Mouse (Mus musculus): ENCODE measurements at regions not wholly inside any gene's neighbourhood (a gene's known extent, or its start where the extent isn't known, plus 50 kb on each side); places are given as distances from the start of the nearest gene placed in this dataset.
"Not testable (repeated sequence)": the region's sequence is repeated elsewhere in the genome, so short reads cannot be mapped to it uniquely, and the experiment has no call there.

- DNase-seq (ENCODE audit: low spot score in 2 of 2), result no peak
These were observed 216.9 kb downstream of the Dact1 start for GRCm38 (mm10) chr12:71526623-71527022.

GRCm38 (mm10) chr12:71532161-71532560 is 222.5 kb downstream of the Dact1 start:
- DNase-seq (ENCODE audit: low spot score in 2 of 2), result no peak

- no peak for DNase-seq (ENCODE audit: low spot score in 2 of 2)
These were observed 223.2 kb downstream of the Dact1 start for GRCm38 (mm10) chr12:71532708-71533450.

GRCm38 (mm10) chr12:71533701-71534100 is 224.0 kb downstream of the Dact1 start:
- DNase-seq (ENCODE audit: low spot score in 2 of 2), result no peak

- peak in 1 of 2 experiments; percentile 41 for DNase-seq (ENCODE audit: low spot score in 2 of 2)
These were observed 224.5 kb downstream of the Dact1 start for GRCm38 (mm10) chr12:71534199-71534598.

- DNase-seq (ENCODE audit: low spot score in 2 of 2), result no peak
These were observed 225.6 kb downstream of the Dact1 start for GRCm38 (mm10) chr12:71535251-71535650.

- DNase-seq (ENCODE audit: low spot score in 2 of 2), result not testable (repeated sequence)
These were observed 226.1 kb downstream of the Dact1 start for GRCm38 (mm10) chr12:71535831-71536230.

- DNase-seq (ENCODE audit: low spot score in 2 of 2), result no peak
These were observed 229.0 kb downstream of the Dact1 start for GRCm38 (mm10) chr12:71538691-71539090.

- DNase-seq (ENCODE audit: low spot score in 2 of 2), result no peak
These were observed 230.6 kb downstream of the Dact1 start for GRCm38 (mm10) chr12:71540279-71540678.

GRCm38 (mm10) chr12:71541961-71542360 is 232.3 kb downstream of the Dact1 start:
- DNase-seq (ENCODE audit: low spot score in 2 of 2), result no peak

GRCm38 (mm10) chr12:71543571-71544119 is 234.0 kb downstream of the Dact1 start:
- DNase-seq (ENCODE audit: low spot score in 2 of 2), result no peak

GRCm38 (mm10) chr12:71544401-71545159 is 234.9 kb downstream of the Dact1 start:
- DNase-seq (ENCODE audit: low spot score in 2 of 2), result peak; percentile 42 to 63

- DNase-seq (ENCODE audit: low spot score in 2 of 2), result no peak
These were observed 237.0 kb downstream of the Dact1 start for GRCm38 (mm10) chr12:71546523-71547265.

GRCm38 (mm10) chr12:71549336-71549735 is 239.7 kb downstream of the Dact1 start:
- DNase-seq (ENCODE audit: low spot score in 2 of 2), result peak in 1 of 2 experiments; percentile 57

- no peak for DNase-seq (ENCODE audit: low spot score in 2 of 2)
These were observed 244.5 kb downstream of the Dact1 start for GRCm38 (mm10) chr12:71554212-71554611.

GRCm38 (mm10) chr12:71561259-71561658 is 251.6 kb downstream of the Dact1 start:
- no peak for DNase-seq (ENCODE audit: low spot score in 2 of 2)

- DNase-seq (ENCODE audit: low spot score in 2 of 2), result no peak
These were observed 252.4 kb downstream of the Dact1 start for GRCm38 (mm10) chr12:71561918-71562572.

- DNase-seq (ENCODE audit: low spot score in 2 of 2), result no peak
These were observed 253.5 kb downstream of the Dact1 start for GRCm38 (mm10) chr12:71563219-71563618.

- no peak for DNase-seq (ENCODE audit: low spot score in 2 of 2)
These were observed 256.7 kb downstream of the Dact1 start for GRCm38 (mm10) chr12:71566371-71566770.

- peak in 1 of 2 experiments; percentile 16 for DNase-seq (ENCODE audit: low spot score in 2 of 2)
These were observed 258.6 kb downstream of the Dact1 start for GRCm38 (mm10) chr12:71568251-71568650.

GRCm38 (mm10) chr12:71568880-71569390 is 259.3 kb downstream of the Dact1 start:
- DNase-seq (ENCODE audit: low spot score in 2 of 2), result peak in 1 of 2 experiments; percentile 19

Data from right cerebral cortex, postnatal 10 days (tissue).